Mouse (Mus musculus) layer of hippocampus, postnatal 14 days (tissue): ENCODE results near the gene Tmprss12. TPM values are rescaled to one million over a fixed set of nuclear protein-coding genes. Genes with fewer than 3 reads are reported as not detected.
"Not testable (repeated sequence)": the region's sequence is repeated elsewhere in the genome, so short reads cannot be mapped to it uniquely, and the experiment has no call there.

ENCODE experiments used
- DNase-seq, 2 experiments: peaks; one replicate each; pipeline ENCODE4 v3.0.0; 2021 to 2022; ENCODE audit warnings: low spot score in 2 of 2, mixed read lengths in 1 of 2
- long read RNA-seq, 2 experiments: library from polyadenylated mRNA; stranded (forward); transcript quantifications; one replicate each; pipeline ENCODE4 v2.0.0; 2021
- total RNA-seq, 2 experiments: library from RNA; stranded (reverse); gene quantifications; 2 replicates each; pipeline ENCODE4 v1.2.3; 2021

The Tmprss12 gene
- not detected for total RNA-seq
- long read RNA-seq, experiment 1, result 0 reads
- long read RNA-seq, experiment 2, result 0 reads

DNA sequence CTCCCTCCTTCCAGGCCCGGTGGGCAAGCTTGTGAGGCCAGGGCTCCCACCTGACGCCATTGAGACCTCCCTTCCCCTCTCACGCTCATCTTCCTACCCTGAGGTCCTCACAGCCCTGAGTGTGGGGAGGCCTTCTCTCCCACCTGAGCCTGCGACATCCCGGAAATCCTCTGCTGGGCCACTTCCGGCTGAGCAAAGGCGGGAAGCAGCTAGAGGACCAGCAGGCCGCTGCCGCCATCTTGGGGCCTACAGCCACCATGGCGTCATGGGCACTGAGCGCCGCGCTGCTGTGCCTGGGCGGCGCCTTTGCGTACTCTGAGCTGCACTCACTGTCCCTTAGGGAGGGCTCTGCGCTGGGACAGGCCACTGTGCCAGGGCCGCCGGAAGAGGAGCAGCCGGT lies at the start of gene Tmprss12:
Tmprss12 (plus strand) TSS at position 212 of the 400 bp plus-strand sequence.
- DNase-seq, result no peak

DNA sequence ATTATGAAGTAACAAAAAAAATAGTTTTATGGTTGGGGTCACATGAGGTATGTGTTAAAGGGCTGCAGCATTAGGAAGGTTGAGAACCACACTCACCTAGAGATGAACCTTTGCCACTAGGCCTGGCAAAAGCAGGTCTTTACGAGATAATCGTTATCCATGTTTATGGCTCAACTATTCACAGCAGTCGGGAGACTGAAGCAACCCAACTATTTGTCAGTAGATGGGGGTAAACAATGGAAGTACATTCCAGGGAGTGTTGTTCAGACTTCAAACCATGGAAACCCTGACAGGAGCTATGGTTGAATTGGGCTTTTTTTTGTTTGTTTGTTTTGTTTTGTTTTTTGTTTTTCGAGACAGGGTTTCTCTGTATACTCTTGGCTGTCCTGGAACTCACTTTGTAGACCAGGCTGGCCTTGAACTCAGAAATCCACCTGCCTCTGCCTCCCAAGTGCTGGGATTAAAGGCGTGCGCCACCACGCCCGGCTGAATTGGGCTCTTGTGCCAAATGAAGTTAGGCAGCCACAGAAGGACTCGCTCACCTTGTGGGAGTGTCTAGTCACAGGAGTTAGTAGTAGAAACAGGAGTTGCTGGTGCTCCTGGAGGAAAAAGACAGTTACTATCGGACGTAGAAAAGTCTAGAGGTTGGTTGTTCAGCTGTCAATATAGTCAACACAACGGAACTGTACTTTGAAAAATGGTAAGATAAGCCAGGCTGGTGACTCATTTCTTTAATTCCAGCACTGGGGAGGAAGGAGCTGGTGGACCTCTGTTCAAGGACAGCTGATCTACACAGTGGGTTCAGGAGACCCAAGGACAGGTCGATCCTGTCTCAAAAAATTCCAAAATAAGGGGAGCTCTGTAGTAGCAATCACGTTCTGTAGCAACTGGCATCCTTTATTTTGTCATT lies 48.8 kb upstream of the Tmprss12 start:
- no peak for DNase-seq

- DNase-seq, result no peak
Observed at GRCm38 (mm10) chr15:100235208-100235965, 45.2 kb upstream of the Tmprss12 start.

- no peak for DNase-seq
Observed at GRCm38 (mm10) chr15:100236952-100237351, 43.7 kb upstream of the Tmprss12 start.

DNA sequence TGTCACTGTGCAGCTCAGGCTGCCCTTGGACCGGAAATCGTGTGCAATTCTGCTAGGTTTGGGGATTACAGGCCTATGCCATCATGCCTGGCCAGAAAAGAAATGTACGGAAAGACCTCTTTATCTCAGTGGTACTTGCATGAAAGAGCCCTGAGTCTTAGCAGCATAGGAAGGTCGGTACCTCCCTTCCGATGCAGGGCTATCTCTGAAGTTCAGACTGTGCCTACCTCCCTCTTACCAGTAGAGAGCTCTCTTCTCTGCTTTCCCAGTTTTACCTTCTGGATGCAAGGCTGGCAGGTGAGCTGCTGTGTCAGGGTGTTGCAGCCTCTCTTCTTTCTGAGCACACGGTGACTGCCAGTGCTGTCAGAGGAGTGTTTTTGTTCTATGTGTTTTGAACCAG lies 38.9 kb upstream of the Tmprss12 start:
- no peak for DNase-seq

GRCm38 (mm10) chr15:100245951-100246350 lies 34.7 kb upstream of the Tmprss12 start:
- no peak for DNase-seq

DNA sequence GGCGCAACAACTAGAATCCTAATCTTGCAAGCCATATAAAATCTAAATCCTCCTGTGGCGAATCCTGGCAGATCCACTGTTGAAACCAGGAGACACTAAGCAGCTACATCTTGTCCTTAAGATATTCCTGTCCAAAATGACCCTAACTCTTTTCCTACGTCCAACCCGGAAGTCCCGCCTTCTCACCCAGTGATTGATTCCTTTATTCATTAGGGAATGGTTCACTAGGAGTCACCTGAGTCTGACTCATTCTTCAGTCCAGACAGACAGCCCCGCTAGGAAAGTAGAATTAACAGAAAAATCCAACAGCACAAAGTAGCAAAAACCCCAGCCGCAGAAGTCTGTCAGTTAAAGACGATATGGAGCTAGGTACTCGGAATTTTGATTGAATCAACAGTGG lies 33.3 kb upstream of the Tmprss12 start:
- DNase-seq, result no peak

DNA sequence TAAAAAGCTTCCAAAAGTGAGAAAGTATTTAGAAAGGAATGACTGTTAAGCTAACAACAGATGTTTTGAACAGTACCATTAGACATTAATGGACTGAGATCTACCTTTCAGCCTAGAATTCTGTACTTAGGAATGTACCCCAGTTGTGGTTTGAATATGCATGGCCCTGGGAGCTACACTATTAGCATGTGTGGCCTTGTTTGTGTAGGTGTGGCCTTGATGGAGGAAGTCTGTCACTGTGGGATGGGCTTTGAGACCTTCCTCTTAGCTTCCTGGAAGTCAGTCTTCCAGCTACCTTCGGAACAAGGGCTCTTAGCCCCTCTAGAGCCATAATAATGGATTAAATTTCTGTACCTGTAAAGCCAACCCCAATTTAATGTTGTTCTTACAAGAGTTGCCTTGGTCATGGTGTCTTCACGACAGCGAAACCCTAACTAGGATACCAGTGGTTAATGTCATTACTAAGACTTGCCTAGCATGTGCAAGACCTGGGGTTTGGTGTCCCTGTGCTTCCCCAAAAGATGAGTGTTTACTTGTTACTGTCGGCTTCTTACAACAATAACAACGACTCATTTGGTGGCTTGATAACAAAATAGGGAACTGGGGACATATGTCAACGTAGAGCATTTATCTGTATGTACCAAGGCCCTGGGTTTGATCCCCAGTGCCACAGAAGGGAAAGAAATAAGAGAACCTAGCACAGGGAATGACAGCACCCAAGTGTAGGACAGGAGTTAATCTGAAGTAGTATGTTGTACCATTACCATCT lies 31.8 kb upstream of the Tmprss12 start:
- DNase-seq, result no peak

- no peak for DNase-seq
Observed at GRCm38 (mm10) chr15:100251153-100251780, 29.4 kb upstream of the Tmprss12 start.

DNA sequence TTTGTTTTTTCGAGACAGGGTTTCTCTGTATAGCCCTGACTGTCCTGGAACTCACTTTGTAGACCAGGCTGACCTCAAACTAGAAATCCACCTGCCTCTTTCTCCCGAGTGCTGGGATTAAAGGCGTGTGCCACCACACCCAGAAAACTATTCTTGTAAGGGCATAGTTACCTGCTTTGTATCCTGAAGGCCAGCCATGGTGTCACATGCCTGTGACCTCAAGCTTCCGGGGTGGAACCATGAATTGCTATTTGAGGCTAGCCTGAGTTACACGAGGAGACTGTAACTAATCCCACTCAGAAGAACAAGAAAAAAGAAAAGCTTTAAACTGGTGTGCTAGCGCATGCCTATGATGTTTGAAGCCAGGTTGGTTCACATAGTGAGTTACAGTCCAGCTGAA lies 24.3 kb upstream of the Tmprss12 start:
- no peak for DNase-seq

DNA sequence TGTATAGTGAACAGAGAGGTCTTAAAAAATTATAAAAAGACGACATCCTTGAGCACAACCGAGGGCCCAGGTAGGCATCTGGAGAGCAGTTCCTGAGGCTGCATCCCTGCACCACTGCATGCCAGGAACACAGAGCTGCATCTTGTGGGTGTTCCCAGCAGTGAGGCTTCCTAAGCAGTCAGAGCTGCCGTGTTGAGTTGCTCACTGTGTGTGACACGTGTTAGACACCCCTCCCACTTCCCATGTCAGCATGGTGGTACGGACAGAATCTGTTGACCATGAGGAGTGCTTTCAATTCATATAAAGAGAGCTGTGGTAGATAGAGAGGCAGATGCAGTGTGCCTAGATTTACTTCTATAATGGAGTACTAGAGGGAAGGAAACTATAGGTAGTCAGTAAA lies 23.3 kb upstream of the Tmprss12 start:
- no peak for DNase-seq

- no peak for DNase-seq
Observed at GRCm38 (mm10) chr15:100258646-100259425, 21.8 kb upstream of the Tmprss12 start.

GRCm38 (mm10) chr15:100260351-100260750 lies 20.3 kb upstream of the Tmprss12 start:
- DNase-seq, result not testable (repeated sequence)

GRCm38 (mm10) chr15:100263246-100263905 lies 17.3 kb upstream of the Tmprss12 start:
- DNase-seq, result peak in 1 of 2 experiments; percentile 29

GRCm38 (mm10) chr15:100265586-100266325 lies 14.9 kb upstream of the Tmprss12 start:
- DNase-seq, result no peak

- DNase-seq, result no peak
Observed at GRCm38 (mm10) chr15:100268916-100269315, 11.7 kb upstream of the Tmprss12 start.

DNA sequence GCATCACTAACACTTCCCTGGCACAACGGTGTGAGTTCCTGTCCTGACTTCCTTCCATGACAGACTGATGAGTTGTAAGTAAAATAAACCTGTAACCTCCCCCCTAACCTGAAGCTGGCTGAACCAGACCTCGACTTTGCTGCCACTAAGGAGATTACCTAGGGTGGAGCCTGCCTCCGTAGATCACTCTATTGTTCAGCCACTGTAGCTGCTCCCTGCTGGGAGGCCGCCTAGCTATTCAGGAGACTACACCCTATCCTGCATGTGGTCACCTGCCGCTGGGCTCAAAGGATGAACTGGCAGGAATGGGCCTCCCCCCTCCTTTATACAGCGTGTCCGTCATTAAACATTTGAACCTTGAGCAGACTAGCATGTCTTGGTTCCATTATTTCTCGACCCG lies 10.9 kb upstream of the Tmprss12 start:
- no peak for DNase-seq

GRCm38 (mm10) chr15:100270609-100271008 lies 10.0 kb upstream of the Tmprss12 start:
- DNase-seq, result not testable (repeated sequence)

DNA sequence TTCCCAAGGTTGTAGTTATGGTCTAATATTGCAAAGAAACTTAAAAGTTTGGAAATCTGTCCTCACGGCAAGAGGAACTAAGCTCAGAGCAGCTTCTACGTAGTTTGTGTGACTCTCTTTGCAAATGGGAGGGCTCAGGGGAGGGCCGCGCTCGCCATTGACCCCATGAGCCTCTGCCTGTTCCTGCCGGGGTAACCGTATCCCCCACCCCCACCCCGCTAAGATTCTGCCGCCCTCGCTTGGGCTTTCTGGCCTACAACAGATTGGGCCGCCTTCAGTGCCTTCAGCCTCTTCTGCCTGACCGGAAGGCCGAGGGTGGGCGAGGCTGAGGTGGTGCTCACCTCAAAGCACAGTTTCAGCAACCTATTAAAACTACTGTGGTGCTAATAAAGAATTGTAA lies 9.2 kb upstream of the Tmprss12 start:
- DNase-seq, result no peak
